Mouse (Mus musculus) brain, adult 2 months (tissue): ENCODE data around the gene Dalrd3.
"Not testable (repeated sequence)": the region's sequence is repeated elsewhere in the genome, so short reads cannot be mapped to it uniquely, and the experiment has no call there.

Source experiments
- DNase-seq: peaks from one replicate; pipeline ENCODE4 v3.0.0; 2011; ENCODE audit warnings: low read depth, low spot score

The Dalrd3 gene

GRCm38 (mm10) chr9:108573774-108574690 is 4.3 kb downstream of the Dalrd3 start:
- peak; percentile 69 for DNase-seq

GRCm38 (mm10) chr9:108574921-108575320 is 5.2 kb downstream of the Dalrd3 start:
- DNase-seq = no peak

- no peak for DNase-seq
Measured at GRCm38 (mm10) chr9:108575321-108576297, 5.9 kb downstream of the Dalrd3 start.

GRCm38 (mm10) chr9:108577025-108577424 is 7.3 kb downstream of the Dalrd3 start:
- no peak for DNase-seq

- DNase-seq = peak; percentile 62
Measured at GRCm38 (mm10) chr9:108577934-108578544, 8.4 kb downstream of the Dalrd3 start.

- peak; percentile 98 for DNase-seq
Measured at GRCm38 (mm10) chr9:108578545-108579343, 9.1 kb downstream of the Dalrd3 start, which contains the start of gene Wdr6. Gene Wdr6, minus strand, starts transcription at chr9:108578739.

GRCm38 (mm10) chr9:108579344-108579690 is 9.6 kb downstream of the Dalrd3 start:
- DNase-seq = no peak

- DNase-seq = peak; percentile 98
Measured at GRCm38 (mm10) chr9:108587571-108588180, 18.0 kb downstream of the Dalrd3 start.

GRCm38 (mm10) chr9:108589229-108589628 is 19.5 kb downstream of the Dalrd3 start:
- peak; percentile 63 for DNase-seq

GRCm38 (mm10) chr9:108591462-108591861 is 21.8 kb downstream of the Dalrd3 start:
- peak; percentile 56 for DNase-seq

- DNase-seq = no peak
Measured at GRCm38 (mm10) chr9:108594354-108594753, 24.7 kb downstream of the Dalrd3 start.

GRCm38 (mm10) chr9:108596998-108597764 is 27.5 kb downstream of the Dalrd3 start, which contains the start of gene P4htm:
Gene P4htm, minus strand, starts transcription at chr9:108597667.
- DNase-seq = peak; percentile 90

- DNase-seq = no peak
Measured at GRCm38 (mm10) chr9:108599021-108599566, 29.4 kb downstream of the Dalrd3 start.

- DNase-seq = no peak
Measured at GRCm38 (mm10) chr9:108600011-108600410, 30.3 kb downstream of the Dalrd3 start.

- DNase-seq = no peak
Measured at GRCm38 (mm10) chr9:108601986-108602385, 32.3 kb downstream of the Dalrd3 start.

GRCm38 (mm10) chr9:108607929-108608328 is 38.2 kb downstream of the Dalrd3 start:
- not testable (repeated sequence) for DNase-seq

- DNase-seq = no peak
Measured at GRCm38 (mm10) chr9:108608889-108609288, 39.2 kb downstream of the Dalrd3 start.

GRCm38 (mm10) chr9:108611488-108611887 is 41.8 kb downstream of the Dalrd3 start:
- peak; percentile 65 for DNase-seq

- DNase-seq = no peak
Measured at GRCm38 (mm10) chr9:108617301-108617700, 47.6 kb downstream of the Dalrd3 start.
